Mouse (Mus musculus) C2C12 (cell line): ENCODE results near the gene Rfx5.

ENCODE experiments used
- CEBPB ChIP-seq: IDR thresholded peaks from one replicate; pipeline ENCODE4 v1.6.1; 2011; ENCODE audit warnings: low read depth, mild to moderate bottlenecking, control low read depth, moderate library complexity
- CTCF ChIP-seq: IDR thresholded peaks from one replicate; pipeline ENCODE4 v1.5.1; 2011; ENCODE audit not compliant: control insufficient read depth, insufficient read depth, insufficient read length
- MAX ChIP-seq: IDR thresholded peaks from one replicate; pipeline ENCODE4 v1.6.1; 2011; ENCODE audit warnings: mild to moderate bottlenecking, control low read depth
- USF1 ChIP-seq: IDR thresholded peaks from one replicate; pipeline ENCODE4 v1.6.1; 2011; ENCODE audit warnings: low read depth, mild to moderate bottlenecking, control low read depth, moderate library complexity

DNA sequence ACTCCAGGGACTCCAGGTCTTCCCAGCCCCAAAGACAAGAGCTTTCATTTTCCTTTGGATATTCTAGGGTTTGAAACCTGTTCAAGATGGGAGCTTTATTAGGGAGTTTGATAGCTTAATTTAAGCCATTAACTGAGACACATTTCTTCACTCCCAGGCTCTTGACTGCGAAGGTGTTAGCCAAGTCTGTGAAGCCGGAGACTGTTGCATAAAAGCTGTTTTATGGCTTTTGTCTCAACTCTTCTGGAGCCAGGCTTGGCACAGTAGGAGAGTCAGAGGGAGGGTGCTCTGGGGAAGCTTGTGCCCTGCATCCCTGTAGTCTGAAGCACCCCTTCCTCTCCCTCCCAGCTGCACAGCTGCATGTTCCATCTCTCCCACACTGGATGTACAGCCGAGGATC is 31.5 kb upstream of the Rfx5 start:
- no peak for TF ChIP-seq CTCF
- TF ChIP-seq CEBPB, result no peak
- TF ChIP-seq USF1, result no peak
- no peak for TF ChIP-seq MAX
